Mouse (Mus musculus): ENCODE data around the gene Vegfd. TPM values are rescaled to one million over a fixed set of nuclear protein-coding genes. Genes with fewer than 3 reads are reported as not detected.

The Vegfd gene
- total RNA-seq (2014; fragmentation: Nextera tagmentation), result 1.0 TPM in 1 of 2 replicates, not detected in the other
- total RNA-seq (2017), result 0.23 TPM in 1 of 2 replicates, not detected in the other

- ATAC-seq (replicated peaks; ENCODE audit: low FRiP score, low TSS enrichment, poor library complexity, severe bottlenecking), result no peak
These were observed at the start of gene Vegfd for GRCm38 (mm10) chrX:164373081-164373480. TSS of gene Vegfd (plus strand) at chrX:164373378.

- ATAC-seq (replicated peaks; ENCODE audit: low FRiP score, low TSS enrichment, poor library complexity, severe bottlenecking), result no peak
These were observed 49.7 kb upstream of the Vegfd start for GRCm38 (mm10) chrX:164323391-164323913.

- no peak for ATAC-seq (replicated peaks; ENCODE audit: low FRiP score, low TSS enrichment, poor library complexity, severe bottlenecking)
These were observed 42.8 kb upstream of the Vegfd start for GRCm38 (mm10) chrX:164330351-164330750.

- no peak for ATAC-seq (replicated peaks; ENCODE audit: low FRiP score, low TSS enrichment, poor library complexity, severe bottlenecking)
These were observed 42.4 kb upstream of the Vegfd start for GRCm38 (mm10) chrX:164330766-164331165.

GRCm38 (mm10) chrX:164338591-164338990 is 34.6 kb upstream of the Vegfd start:
- ATAC-seq (replicated peaks; ENCODE audit: low FRiP score, low TSS enrichment, poor library complexity, severe bottlenecking), result no peak

- ATAC-seq (replicated peaks; ENCODE audit: low FRiP score, low TSS enrichment, poor library complexity, severe bottlenecking), result no peak
These were observed 27.7 kb upstream of the Vegfd start for GRCm38 (mm10) chrX:164345359-164345938.

- no peak for ATAC-seq (replicated peaks; ENCODE audit: low FRiP score, low TSS enrichment, poor library complexity, severe bottlenecking)
These were observed 24.2 kb upstream of the Vegfd start for GRCm38 (mm10) chrX:164348937-164349336.

- ATAC-seq (replicated peaks; ENCODE audit: low FRiP score, low TSS enrichment, poor library complexity, severe bottlenecking), result no peak
These were observed 7.9 kb upstream of the Vegfd start for GRCm38 (mm10) chrX:164365153-164365865.

- no peak for ATAC-seq (replicated peaks; ENCODE audit: low FRiP score, low TSS enrichment, poor library complexity, severe bottlenecking)
These were observed 2.6 kb upstream of the Vegfd start for GRCm38 (mm10) chrX:164370576-164370975.

GRCm38 (mm10) chrX:164374586-164374985 is 1.4 kb downstream of the Vegfd start:
- no peak for ATAC-seq (replicated peaks; ENCODE audit: low FRiP score, low TSS enrichment, poor library complexity, severe bottlenecking)

GRCm38 (mm10) chrX:164379721-164380120 is 6.5 kb downstream of the Vegfd start:
- no peak for ATAC-seq (replicated peaks; ENCODE audit: low FRiP score, low TSS enrichment, poor library complexity, severe bottlenecking)

- peak; percentile 100 for ATAC-seq (replicated peaks; ENCODE audit: low FRiP score, low TSS enrichment, poor library complexity, severe bottlenecking)
These were observed 8.6 kb downstream of the Vegfd start for GRCm38 (mm10) chrX:164381618-164382408.

- no peak for ATAC-seq (replicated peaks; ENCODE audit: low FRiP score, low TSS enrichment, poor library complexity, severe bottlenecking)
These were observed 20.9 kb downstream of the Vegfd start for GRCm38 (mm10) chrX:164394091-164394490.

- ATAC-seq (replicated peaks; ENCODE audit: low FRiP score, low TSS enrichment, poor library complexity, severe bottlenecking), result peak; percentile 75
These were observed 25.3 kb downstream of the Vegfd start for GRCm38 (mm10) chrX:164398456-164398855.

- no peak for ATAC-seq (replicated peaks; ENCODE audit: low FRiP score, low TSS enrichment, poor library complexity, severe bottlenecking)
These were observed 32.0 kb downstream of the Vegfd start for GRCm38 (mm10) chrX:164405080-164405649.

- no peak for ATAC-seq (replicated peaks; ENCODE audit: low FRiP score, low TSS enrichment, poor library complexity, severe bottlenecking)
These were observed 33.2 kb downstream of the Vegfd start for GRCm38 (mm10) chrX:164406133-164407022.

- no peak for ATAC-seq (replicated peaks; ENCODE audit: low FRiP score, low TSS enrichment, poor library complexity, severe bottlenecking)
These were observed 35.2 kb downstream of the Vegfd start for GRCm38 (mm10) chrX:164408301-164408927.

GRCm38 (mm10) chrX:164410562-164410961 is 37.4 kb downstream of the Vegfd start:
- no peak for ATAC-seq (replicated peaks; ENCODE audit: low FRiP score, low TSS enrichment, poor library complexity, severe bottlenecking)
